Mouse (Mus musculus): ENCODE measurements around the gene Dhrs1.

Dhrs1 gene

DNA sequence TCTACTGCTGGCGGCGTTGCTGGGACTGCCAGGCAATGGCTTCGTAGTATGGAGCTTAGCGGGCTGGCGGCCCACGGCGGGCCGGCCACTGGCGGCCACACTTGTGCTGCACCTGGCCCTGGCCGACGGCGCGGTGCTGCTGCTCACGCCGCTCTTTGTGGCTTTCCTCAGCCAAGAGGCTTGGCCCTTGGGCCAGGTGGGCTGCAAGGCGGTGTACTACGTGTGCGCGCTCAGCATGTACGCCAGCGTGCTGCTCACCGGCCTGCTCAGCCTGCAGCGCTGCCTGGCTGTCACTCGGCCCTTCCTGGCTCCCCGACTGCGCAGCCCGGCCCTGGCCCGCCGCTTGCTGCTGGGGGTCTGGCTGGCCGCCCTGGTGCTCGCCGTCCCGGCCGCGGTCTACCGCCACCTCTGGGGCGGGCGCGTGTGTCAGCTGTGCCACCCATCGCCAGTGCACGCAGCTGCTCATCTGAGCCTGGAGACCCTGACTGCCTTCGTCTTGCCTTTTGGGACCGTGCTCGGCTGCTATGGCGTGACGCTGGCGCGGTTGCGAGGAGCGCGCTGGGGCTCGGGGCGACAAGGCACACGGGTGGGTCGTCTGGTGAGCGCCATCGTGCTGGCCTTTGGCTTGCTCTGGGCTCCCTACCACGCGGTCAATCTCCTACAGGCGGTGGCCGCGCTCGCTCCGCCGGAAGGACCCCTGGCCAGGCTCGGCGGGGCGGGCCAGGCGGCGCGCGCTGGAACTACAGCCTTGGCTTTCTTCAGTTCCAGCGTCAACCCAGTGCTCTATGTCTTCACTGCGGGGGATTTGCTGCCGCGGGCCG lies 16.7 kb upstream of the Dhrs1 start:
- DNase-seq (ENCODE audit: low spot score) = peak; percentile 47

- DNase-seq (ENCODE audit: low spot score) = no peak
These were observed 15.7 kb upstream of the Dhrs1 start, which contains the start of gene Ltb4r2 for GRCm38 (mm10) chr14:55761163-55761562. Ltb4r2 (plus strand) TSS chr14:55761428.

GRCm38 (mm10) chr14:55760156-55760555 lies 14.7 kb upstream of the Dhrs1 start:
- DNase-seq (ENCODE audit: low spot score) = peak; percentile 86

DNA sequence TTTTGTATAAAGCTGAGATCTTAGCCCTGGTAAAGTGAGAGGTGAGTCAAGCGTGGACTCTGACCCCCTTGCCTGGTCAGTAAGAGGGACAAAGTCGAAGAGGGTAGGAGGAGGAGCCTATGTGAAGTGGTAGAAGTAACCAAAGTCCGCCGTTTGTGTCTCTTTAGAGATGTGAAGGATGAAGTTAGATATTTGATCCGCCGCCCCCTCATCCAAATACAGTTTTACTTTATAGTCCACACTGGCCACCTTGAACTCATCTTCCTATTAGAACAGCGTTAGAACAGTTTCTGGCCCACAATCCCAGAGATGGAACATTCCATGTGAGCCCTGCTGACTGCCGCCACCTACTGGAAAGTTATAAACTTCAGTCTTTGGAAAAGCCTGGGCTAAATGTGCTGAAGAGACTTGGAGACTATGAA lies 12.9 kb upstream of the Dhrs1 start, which contains the start of gene Cideb:
TSS of gene Cideb (minus strand) at position 96 of the 422 bp plus-strand sequence.
- DNase-seq (ENCODE audit: low spot score) = no peak

DNA sequence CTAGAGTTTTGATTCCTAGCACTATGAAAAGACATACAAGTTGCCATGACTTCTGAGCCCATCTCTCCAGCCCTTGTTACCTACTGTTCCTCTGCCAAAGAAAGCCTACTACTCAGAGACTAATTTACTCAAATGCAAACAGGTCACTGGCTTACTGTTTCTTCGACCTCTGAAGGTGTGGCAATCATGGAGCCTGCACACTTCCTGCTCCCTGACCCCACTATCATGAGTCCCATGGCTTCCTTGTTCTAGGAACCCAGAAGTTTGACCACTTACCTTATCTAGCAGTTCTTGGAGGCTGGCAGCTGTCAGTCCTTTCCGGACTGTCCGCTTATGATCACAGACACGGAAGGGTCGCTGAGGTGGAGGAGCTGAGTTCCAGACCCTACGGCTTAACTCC lies 12.1 kb upstream of the Dhrs1 start:
- no peak for DNase-seq (ENCODE audit: low spot score)

- no peak for DNase-seq (ENCODE audit: low spot score)
These were observed 1.8 kb upstream of the Dhrs1 start for GRCm38 (mm10) chr14:55747051-55747847.

GRCm38 (mm10) chr14:55745861-55746237 lies 359 bp upstream of the Dhrs1 start:
- no peak for DNase-seq (ENCODE audit: low spot score)

- peak; percentile 86 for DNase-seq (ENCODE audit: low spot score)
These were observed 1.8 kb downstream of the Dhrs1 start for GRCm38 (mm10) chr14:55743711-55744110.

DNA sequence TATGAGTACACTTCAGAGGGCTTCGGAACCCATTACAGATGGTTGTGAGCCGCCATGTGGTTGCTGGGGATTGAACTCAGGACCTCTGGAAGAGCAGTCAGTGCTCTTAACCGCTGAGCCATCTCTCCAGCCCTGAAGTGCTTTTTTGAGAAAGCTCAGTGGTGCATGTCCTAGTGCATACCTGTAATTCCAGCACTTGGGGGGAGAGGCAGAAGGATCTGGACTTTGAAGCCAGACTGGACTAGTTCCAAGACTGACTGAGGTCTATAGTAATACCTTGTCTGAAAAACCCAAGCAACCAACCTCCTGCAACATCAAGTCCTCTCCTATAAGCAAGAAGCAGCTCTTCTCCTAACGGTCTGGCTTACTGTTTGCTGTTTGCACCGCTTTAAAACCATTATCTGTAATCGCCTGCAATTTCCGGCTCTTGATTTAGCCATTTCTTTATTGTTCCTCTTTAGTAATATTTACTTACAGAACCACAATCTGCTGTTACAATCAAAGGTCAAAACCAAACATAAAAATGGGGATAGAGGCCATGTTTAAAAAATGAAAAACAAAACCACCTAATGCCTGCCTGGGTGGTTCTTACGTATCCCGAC lies 8.3 kb downstream of the Dhrs1 start:
- DNase-seq (ENCODE audit: low spot score) = no peak

DNA sequence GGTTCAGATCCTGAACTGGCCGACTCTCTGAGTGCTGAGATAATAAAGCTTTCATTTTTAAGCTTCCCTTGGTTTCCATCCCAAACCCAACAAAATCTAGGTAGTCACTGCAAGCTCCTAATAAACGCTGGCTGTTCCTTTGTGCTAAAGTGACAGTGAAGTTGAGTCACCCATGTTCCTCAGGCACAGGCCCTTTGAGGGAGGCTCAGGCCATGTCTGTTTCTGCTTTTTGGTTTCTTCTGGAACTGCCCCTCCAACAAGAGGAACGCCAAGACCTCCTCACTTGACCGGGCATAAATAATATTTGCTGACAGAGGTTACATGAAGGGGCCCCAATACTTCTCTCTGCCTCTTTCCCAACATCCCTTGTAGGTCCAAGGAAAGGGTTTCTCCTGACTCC lies 9.7 kb downstream of the Dhrs1 start:
- no peak for DNase-seq (ENCODE audit: low spot score)

DNA sequence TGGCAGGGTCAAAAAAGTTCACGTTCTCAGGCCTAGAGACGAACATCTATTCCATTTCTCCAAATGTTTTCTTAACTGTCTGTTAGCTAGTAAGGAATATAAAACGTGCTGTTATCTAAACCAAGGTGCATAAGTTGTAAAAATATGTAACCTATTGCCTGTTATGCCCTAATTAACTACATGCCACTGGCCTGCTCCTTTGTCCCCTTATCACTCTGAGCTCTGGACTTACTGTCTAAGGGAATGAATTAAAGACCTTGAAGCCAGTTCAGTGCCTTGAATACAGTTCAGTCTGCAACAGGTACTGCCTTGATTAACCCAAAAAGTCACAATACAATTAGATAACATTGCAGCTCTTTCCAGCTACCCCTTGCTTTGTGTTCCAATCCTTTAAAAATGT lies 10.2 kb downstream of the Dhrs1 start:
- DNase-seq (ENCODE audit: low spot score) = no peak

DNA sequence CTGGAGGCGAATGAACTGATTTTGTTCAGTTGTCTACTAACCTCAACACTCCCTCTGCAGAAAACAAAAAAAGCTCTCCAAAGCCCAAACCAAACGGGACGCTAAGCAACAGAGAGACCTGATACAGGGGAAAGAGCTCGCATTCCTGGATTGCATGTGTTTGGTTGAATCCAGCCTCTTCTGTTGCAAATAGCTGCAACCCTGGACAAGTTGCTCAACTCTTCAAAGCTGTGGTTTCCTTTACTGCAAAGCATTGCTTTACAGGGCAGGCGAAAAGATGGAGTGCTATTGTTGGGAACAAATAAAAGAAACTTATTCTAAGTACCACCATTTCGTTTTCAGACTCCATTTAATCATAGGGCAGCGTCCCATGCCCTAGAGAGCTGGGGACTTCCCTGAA lies 10.6 kb downstream of the Dhrs1 start:
- DNase-seq (ENCODE audit: low spot score) = no peak

- DNase-seq (ENCODE audit: low spot score) = no peak
These were observed 11.6 kb downstream of the Dhrs1 start for GRCm38 (mm10) chr14:55733889-55734288.

- no peak for DNase-seq (ENCODE audit: low spot score)
These were observed 14.9 kb downstream of the Dhrs1 start for GRCm38 (mm10) chr14:55730531-55731032.

DNA sequence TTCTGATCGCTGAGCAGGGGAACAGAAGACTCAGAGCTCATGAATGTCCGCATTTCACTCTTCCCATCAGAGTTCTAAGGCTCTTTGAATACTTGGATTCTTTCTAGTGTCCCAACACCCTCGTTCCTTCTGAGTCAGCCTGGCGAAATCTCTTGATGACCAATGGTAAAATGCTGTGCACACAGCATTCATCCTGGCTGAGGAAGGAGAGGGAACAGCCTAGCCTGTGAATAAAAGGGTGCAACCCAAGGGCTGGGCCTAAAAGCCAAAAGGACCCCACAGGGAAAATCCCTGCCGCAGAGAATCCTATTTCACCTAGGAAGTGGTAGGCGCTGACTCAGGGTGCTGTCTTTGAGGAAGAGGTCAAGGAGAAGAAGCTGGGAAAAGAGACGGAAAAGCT lies 15.4 kb downstream of the Dhrs1 start:
- DNase-seq (ENCODE audit: low spot score) = no peak

- no peak for DNase-seq (ENCODE audit: low spot score)
These were observed 17.4 kb downstream of the Dhrs1 start for GRCm38 (mm10) chr14:55727889-55728685.

GRCm38 (mm10) chr14:55726261-55726660 lies 19.2 kb downstream of the Dhrs1 start:
- no peak for DNase-seq (ENCODE audit: low spot score)

- no peak for DNase-seq (ENCODE audit: low spot score)
These were observed 21.0 kb downstream of the Dhrs1 start for GRCm38 (mm10) chr14:55724411-55724871.

GRCm38 (mm10) chr14:55723433-55723832 lies 22.1 kb downstream of the Dhrs1 start:
- no peak for DNase-seq (ENCODE audit: low spot score)

DNA sequence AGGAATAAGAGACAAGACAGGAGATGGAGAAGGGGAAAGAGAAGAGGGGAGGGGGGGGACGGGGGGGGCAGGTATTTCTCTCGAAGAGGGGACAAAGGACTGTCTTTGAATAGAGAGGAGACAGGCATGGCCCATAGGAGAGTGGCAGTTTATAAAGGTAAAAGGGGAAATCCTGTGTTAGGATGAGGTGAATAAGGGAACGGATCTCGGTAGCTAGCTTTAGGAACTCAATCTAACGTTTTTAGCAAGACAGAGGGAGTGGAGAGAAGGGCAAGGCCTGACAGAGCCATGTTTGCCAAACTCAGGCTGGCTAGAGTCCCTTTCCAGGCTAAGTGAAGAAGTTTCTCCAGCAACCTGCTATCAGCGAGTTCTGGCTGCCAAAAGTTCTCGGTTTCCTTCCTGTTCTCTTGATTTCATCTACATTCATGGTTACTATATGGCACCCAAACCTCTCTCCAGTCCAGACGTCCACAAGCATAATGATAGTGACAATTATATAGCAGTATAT lies 23.0 kb downstream of the Dhrs1 start:
- DNase-seq (ENCODE audit: low spot score) = no peak

- DNase-seq (ENCODE audit: low spot score) = peak; percentile 79
These were observed 23.6 kb downstream of the Dhrs1 start, which contains the start of gene Rabggta for GRCm38 (mm10) chr14:55721700-55722437. Rabggta (minus strand) TSS chr14:55722263.
